Mouse (Mus musculus) right cerebral cortex, postnatal 14 days (tissue): ENCODE data around the gene Sgk1.
A peak's percentile ranks its signal among the peaks of the same experiment; 100 is the strongest.
"Not testable (repeated sequence)": the region's sequence is repeated elsewhere in the genome, so short reads cannot be mapped to it uniquely, and the experiment has no call there.

Experiments
- DNase-seq: peaks from one replicate; pipeline ENCODE4 v3.0.0; 2022

Gene Sgk1

GRCm38 (mm10) chr10:21868221-21868620, 13.8 kb upstream of the Sgk1 start:
- no peak for DNase-seq

- no peak for DNase-seq
These were observed 13.4 kb upstream of the Sgk1 start for GRCm38 (mm10) chr10:21868623-21869022.

GRCm38 (mm10) chr10:21881837-21882183, 174 bp upstream of the Sgk1 start:
- DNase-seq, result no peak

- DNase-seq, result peak; percentile 25
These were observed 1.6 kb downstream of the Sgk1 start for GRCm38 (mm10) chr10:21883587-21883986.

- no peak for DNase-seq
These were observed 2.5 kb downstream of the Sgk1 start for GRCm38 (mm10) chr10:21884534-21884933.

GRCm38 (mm10) chr10:21889141-21889765, 7.3 kb downstream of the Sgk1 start:
- no peak for DNase-seq

- no peak for DNase-seq
These were observed 8.3 kb downstream of the Sgk1 start for GRCm38 (mm10) chr10:21890293-21890692.

- no peak for DNase-seq
These were observed 9.5 kb downstream of the Sgk1 start for GRCm38 (mm10) chr10:21891442-21891841.

- DNase-seq, result no peak
These were observed 10.1 kb downstream of the Sgk1 start for GRCm38 (mm10) chr10:21892104-21892503.

GRCm38 (mm10) chr10:21898417-21898816, 16.4 kb downstream of the Sgk1 start:
- DNase-seq, result no peak

GRCm38 (mm10) chr10:21898851-21899250, 16.9 kb downstream of the Sgk1 start:
- DNase-seq, result not testable (repeated sequence)

- no peak for DNase-seq
These were observed 17.4 kb downstream of the Sgk1 start for GRCm38 (mm10) chr10:21899397-21899796.

- no peak for DNase-seq
These were observed 20.5 kb downstream of the Sgk1 start for GRCm38 (mm10) chr10:21902152-21903140.

GRCm38 (mm10) chr10:21904151-21904550, 22.2 kb downstream of the Sgk1 start:
- no peak for DNase-seq

- no peak for DNase-seq
These were observed 23.6 kb downstream of the Sgk1 start for GRCm38 (mm10) chr10:21905616-21906015.

- DNase-seq, result no peak
These were observed 25.0 kb downstream of the Sgk1 start for GRCm38 (mm10) chr10:21906894-21907446.

- DNase-seq, result no peak
These were observed 25.8 kb downstream of the Sgk1 start for GRCm38 (mm10) chr10:21907784-21908183.

GRCm38 (mm10) chr10:21908686-21909085, 26.7 kb downstream of the Sgk1 start:
- DNase-seq, result no peak

- DNase-seq, result no peak
These were observed 28.4 kb downstream of the Sgk1 start for GRCm38 (mm10) chr10:21910334-21910733.

- no peak for DNase-seq
These were observed 29.4 kb downstream of the Sgk1 start for GRCm38 (mm10) chr10:21911303-21911947.

GRCm38 (mm10) chr10:21914751-21915150, 32.8 kb downstream of the Sgk1 start:
- no peak for DNase-seq

- DNase-seq, result no peak
These were observed 34.5 kb downstream of the Sgk1 start for GRCm38 (mm10) chr10:21916301-21917071.
